Mouse (Mus musculus) megakaryocyte, adult 5-6 weeks (primary cell): ENCODE results near the gene Hjurp. TPM values are rescaled to one million over a fixed set of nuclear protein-coding genes. Genes with fewer than 3 reads are reported as not detected.

ENCODE experiments used
- ATAC-seq: 2 replicates; pipeline ENCODE4 v1.8.0; 2016; ENCODE audit warnings: mild to moderate bottlenecking, inconsistent platforms; ENCODE audit not compliant: poor library complexity, severe bottlenecking
- total RNA-seq, 2 experiments: library from RNA; stranded (forward) in 1 of 2; stranded (reverse) in 1 of 2; fragments of 153-499, 151-499 nt in 1 of 2; fragments of 221-1000, 200-1000 nt in 1 of 2; gene quantifications; 2 replicates each; pipeline versions ENCODE4 v1.2.3 to v1.2.4; 2015 to 2017

The Hjurp gene
- total RNA-seq, 2 experiments from 2014 or later, result 99.8 to 174 TPM

DNA sequence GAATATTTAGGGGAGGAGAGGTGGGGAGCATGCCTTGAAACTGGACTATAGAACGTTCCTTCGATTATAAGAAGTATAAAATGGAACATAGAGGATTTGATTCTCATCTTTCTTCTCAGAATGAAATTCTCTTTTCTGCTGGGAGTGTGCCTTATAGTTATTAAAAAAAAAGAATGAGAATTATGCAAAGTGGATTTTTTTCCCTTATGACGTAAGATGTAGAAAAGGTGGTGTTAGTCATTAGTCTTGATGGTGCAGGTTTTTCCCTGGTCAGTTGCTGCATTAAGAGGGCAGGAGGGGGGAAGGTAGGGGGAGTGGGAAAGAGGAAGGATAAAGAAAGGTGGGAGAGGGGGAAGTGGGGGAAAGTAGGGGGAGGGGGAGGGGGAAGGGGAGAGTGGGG is 4.9 kb upstream of the Hjurp start:
- ATAC-seq, result no peak

DNA sequence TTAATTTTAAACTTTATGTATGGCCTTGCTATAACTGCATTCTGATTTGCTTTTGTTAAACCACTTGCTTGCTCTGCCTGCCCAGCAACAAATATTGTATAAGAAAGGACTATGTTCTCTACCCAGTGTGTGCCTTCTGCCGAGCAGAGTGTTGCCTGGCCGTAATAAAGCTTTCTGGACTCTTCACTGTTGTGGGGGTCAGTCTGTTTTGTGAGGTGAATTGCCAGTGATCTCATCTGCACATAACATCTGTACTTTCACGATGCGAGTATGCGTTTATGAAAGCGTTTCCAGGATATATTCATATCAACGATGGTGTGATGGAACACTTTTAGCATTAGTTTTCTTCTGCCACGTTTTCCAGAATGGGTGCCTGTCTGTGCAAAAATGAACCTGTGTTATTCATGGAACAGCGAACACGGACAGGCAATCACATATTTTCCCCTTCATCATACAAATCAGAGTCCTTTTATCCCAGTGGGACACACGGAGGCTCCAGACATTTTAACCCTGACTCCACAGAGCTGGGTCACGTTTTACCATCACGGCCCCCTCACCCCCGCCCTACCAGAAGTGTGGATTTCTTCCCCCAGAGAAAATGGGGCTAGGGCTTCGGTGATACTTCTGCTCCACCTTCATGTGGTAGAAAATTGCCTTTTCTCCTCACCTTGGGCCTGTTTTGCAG is 2.7 kb upstream of the Hjurp start:
- no peak for ATAC-seq

DNA sequence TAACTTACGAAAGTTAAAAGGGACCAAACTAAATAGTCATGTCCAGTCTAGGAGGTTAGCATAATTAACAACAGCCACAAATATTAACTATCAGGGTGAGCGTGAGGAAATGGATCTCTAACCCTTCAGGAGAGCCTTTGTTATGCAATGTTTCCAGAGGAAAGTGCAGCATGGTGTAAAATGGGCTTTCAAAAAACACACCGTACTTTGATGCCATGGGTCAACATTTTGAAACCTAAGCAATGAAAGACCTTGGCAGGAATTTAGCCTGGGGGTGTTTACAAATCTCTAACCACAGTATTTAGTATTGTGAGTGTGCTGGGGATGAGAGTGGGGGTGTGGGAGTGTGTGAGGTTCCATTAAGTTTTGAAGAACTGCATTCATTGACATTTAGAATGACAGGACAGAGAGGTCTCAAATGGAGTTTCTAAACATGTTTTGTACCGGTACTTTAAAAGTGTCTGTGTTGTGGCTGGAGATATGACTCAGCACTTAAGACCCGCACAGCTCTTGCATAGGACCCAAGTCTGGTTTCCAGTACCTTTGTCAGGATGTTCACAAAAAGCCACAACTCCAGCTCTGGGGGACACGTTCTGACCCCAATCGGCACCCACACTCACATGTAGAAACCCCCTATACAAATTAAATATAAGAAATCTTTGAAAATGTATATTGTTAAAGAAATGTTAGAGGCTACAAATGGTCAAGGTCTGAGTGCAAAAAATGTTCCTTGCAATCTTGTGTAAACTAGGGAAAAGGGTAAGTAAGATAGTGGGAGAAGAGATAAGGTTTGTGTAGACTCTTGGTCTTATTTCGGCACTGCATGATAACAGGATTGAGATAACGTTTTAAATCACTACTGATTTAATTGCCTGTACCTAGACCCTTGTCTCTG is 1.9 kb upstream of the Hjurp start:
- ATAC-seq, result no peak

DNA sequence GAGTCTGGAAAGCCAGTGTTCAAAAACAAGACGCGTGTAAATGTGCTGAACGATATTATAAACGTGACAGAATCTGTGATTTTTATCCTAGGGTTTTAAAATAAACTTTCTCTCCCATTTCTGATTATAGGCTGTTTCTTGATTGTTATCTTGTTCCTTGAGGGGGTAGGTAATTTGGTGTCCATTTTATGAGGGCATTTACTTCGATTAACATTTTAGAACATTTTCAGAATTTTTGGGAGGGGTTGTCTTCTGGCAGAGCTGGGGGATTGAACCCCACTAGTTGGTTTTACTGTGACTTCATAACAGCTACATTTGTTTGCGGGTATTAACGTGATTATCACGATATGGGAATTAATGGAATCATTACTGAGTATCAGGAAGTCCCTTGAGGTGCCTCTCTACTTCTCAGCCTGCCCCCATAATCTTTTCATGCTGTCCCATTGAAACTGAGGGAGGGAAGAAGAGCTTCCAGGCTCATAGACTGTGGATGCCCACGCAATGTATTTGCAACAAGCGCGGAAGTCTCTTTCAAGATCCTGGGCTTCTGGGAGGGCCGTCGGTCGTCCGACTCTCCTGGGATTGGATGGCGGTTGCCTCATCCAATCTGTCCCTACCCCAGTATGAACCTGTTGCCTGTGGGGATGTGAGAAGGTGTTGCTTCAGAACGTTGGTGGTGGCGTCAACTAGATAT is 532 bp upstream of the Hjurp start:
- ATAC-seq, result peak; percentile 9

DNA sequence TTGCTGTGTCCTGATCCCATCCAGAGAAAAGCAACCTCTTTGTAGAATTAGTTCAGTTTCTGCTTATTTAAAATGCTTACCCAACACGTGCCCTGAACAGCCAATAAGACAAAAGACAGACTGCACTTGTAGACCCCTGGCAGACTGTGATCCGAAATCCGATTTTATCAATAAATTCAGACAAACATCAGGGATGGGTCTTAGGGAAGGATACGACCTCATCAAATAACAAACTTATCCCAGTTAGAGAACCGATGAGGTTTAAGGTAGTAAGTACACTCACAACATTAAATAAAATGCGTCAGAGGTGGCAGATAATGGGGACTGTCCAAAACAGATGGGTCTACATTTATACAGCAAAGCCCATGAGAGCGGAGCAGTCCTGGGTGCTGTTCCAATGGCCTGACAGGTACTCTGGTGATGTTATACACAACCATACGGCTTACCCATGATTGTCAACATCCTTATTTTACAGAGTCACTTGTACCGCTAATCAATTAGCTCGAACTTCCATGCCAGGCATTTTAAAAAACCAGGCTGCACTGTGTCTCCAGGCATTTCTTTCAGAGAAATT is 822 bp downstream of the Hjurp start:
- peak; percentile 15 for ATAC-seq

DNA sequence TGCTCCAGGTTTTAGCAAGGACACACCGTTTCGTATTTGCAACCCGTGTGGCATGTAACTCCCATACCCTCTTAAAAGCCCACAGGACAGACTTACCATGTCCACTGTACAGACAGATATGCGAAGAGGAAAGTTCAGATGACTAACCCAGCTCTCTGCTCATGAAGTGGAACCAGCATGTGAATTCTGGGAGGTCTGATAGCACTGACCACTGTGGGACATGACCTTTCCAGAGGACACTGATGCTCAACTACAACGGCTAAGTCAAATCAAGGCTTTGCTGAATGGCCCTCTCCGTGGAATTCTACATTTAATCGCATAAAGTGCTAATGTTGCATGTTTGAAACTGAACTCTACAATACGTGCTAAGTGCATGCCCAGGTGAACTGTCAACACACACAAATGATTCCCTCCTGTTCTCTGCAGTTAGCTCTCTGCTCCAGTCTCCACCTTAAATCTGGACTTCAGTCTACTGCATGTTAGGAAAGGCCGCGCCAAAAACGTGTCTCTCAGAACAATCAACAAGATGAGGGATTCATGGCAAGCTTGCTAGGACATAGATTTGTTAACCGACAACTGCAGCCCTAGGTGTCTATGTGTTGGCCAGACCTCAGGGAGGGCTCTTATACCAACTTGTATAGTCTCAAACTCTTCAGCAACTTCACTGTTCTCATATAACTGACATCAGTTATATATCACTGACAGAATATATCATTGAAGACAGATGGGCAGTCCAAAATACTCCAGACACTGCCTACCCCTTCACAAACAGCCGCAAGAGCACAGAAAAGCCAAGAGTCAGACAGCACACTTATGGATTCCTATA is 1.5 kb downstream of the Hjurp start:
- no peak for ATAC-seq

DNA sequence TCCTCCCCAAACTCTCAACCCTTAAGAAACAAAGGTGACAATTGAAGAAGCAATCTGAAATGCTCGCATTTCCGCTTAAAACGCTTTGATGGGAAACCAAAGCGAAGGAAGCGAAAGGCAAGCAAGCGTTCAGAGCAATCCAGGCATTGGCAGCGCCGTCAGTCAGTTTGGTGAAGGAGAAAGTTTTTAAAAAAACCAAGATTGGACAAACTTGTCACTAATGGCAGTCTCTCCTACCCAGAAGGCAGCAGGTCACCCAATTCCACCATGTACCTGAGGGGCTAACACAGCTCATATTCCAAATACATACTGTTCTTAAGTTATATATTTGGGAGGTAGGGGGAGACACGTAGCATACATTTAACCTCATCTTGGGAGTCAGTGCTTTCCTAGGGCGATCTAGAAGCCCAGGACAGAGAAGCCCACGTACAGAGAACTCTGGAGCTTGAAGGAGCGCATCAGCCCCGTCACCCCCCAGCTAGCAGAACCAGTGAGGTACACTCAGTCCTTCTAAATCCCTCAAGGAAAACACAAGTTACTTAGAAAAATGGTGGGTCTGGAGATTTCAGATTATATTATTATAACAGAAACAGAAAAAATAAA is 2.3 kb downstream of the Hjurp start:
- ATAC-seq, result no peak

DNA sequence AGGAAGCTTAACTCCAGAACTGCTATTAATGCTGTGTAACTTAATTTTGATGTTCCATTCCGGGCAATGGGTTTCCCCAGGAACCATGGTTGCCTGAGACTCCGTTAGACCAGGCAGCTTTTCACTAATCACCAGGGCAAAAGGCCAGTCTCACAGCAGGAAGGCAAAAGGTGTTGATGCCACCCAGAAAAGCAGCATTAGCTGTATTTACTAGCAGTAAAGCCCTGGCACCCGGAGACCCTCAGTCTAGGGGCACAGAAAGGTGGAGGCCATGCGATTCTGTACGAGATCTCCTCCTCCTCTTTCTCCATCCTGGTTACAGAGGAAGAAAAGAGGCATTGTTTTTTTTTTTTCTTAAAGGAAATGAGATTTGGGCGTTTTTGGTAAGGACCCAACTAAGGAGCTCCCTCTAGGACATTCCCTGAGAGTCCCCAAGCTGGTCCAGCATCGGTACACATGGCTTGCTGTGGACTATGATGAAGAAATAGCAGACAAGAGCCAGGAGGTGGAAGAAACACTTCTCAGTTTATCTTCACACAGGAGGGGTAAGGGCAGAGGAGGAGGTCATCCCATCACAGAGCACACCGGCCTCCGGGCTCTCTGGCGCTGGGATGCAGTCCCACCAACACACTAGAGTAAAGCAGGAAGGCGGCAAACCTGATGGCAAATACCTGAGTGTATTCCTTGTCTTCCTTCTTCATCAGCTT is 2.9 kb downstream of the Hjurp start:
- no peak for ATAC-seq

DNA sequence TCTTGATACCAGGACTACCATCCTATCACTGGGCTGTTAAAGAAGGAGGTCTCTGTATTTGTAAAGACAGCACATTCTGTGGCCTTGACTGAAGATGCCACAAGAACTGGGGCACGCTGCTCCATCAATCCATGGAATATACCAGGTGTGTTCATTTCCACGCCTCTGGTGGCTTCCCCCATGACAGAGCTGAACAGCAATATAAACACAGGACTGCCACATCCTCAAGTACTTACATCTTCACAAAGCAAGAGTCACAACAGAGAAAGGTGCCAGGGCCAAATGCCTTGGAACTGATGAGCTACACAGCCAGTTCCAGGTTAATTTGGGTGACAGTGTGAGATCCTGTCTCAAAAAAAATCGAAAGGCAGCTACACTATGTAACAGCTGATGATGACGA is 3.6 kb downstream of the Hjurp start:
- ATAC-seq, result no peak

DNA sequence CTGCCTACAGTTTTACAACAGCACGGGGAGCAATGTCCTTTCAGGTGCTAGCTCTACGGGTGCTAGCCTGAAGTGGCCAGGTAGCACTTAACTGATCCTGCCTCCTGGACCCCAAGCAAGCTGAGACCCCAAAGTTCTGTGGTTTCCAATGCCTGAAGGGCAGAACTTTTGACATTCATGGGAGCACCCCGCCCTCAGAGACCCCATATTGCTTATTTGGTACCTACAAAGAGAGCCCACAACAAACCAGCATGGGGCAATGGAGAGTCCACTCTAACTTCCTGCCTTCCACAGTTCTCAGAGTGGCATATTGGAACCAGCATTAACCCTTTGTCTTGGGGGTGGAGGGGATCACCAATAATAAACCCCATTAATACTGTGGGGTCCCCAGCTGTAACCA is 4.1 kb downstream of the Hjurp start:
- no peak for ATAC-seq

DNA sequence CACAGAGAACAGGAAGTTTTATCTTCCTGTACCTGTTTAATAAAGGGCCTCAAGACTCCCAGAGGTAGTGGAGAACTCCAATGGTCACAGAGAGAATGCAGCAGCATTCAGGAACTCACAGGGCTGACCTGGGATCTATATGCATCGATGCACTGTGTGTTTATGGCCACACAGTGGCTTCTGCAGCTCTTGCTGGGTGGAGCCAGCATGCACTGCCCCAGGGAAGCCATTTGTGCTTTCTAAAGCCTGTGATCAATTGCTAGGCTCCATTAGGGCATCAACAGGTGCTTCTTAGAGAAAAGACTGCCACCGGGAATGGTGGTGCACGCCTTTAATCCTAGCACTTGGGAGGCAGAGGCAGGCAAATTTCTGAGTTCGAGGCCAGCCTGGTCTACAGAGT is 4.6 kb downstream of the Hjurp start:
- no peak for ATAC-seq

DNA sequence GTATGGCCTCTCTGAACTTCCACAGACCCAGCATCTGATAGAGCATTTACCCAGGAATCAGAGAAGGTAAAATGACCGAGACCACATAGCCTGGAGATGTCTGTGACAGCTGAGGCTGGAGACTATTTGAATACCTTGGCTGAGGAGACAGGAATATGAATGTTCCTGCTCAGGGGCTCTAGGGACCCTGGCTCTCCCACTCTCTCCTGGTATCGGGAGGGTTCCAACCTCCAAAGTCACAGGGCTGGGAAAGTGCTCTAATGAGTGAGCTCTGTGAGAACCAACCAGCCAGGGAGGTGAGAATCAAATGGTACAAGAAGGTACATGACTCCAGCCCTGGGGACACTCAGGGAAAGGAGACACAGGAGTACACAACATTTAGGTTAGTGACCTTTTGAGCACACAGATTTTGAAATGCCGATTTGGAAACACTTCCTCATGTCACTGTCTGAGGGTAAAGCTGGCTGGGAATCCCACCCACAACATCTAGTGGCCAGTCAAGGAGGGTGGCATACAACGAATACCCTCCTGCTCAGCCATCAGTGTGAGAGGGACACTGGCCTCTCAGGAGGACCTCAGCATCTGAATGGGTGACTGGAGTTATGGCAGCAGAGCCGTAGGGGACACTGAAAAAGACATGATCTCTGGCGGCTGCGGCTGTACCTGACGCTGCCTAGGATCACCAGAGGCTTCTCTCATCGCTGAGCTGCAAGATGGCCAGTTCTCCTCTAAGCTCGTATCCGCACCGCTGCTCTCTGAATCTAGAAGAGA is 7.7 kb downstream of the Hjurp start:
- ATAC-seq, result peak; percentile 10; the same call in 1 of the 2 replicates

DNA sequence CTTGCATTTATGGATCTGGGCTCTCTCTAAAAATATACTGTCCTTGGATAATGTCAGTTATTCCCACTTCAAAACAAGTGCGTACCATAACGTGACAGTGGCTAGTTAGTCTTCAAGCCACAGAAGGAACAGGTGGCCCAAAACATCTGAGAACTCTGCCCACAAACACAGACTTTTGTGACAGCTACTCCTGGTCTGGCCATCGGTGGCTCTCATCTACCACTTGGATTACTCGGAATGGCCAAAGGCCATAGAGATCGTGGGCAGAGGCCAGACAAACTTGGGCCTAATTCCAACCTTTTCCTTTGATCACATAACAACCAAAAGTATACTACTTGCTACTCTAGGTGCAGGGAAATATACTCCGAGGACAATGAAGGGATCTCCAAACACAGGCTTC is 9.4 kb downstream of the Hjurp start:
- no peak for ATAC-seq

DNA sequence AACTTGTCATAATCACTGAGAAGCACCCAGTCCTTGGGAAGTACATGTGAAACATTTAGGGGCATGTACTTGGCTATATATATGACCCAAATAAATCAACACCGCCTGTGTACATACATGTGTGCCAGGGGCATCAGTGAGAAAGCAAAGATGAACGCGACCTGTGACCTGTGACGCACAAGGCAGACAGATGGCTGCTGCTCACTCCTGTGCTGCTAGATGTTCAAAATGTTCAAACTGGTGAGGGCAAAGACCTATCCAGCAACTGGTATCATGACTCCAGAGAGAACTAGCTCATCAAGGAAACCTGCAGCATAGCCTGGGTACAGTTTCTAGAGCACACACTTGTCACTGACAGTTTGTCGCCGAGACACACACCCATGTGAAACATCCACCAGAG is 9.9 kb downstream of the Hjurp start:
- no peak for ATAC-seq

DNA sequence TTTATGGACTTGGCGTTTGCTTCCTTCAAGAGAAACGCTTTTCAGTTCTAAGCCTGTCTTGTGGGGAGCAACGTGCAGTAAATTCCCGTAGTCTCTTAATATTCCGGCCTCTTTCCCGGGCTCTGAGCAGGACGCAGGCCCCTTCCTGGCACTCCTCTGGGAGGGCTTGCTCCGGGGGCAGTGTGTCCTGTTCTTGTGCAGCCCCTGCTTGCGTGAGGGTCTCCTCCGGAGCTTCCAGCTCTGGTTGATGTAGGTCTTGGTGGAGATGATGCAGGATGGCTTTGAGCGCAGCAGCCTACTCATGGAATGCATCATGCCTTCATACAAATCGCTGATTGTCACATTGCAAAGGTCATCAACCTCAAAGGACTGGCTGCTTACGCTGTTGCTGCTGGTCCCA is 11.3 kb downstream of the Hjurp start:
- no peak for ATAC-seq

DNA sequence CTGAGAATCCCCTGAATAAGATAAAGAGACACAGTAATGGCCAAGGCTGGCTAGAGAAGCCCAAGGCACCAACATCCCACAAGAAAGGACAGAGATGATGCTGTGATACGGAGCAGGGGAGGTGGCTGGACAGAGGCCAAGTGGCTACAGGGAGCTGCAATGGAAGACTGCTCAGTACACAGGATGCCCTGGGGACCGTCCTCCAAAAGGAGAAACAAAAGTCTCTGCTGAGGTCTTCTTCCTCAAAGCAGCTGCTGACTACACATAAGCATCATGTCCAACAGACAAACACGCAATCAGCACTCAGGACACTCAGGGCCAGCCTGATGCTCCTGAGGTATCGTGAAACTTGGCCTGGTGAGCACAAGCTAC is 12.6 kb downstream of the Hjurp start:
- ATAC-seq, result no peak

DNA sequence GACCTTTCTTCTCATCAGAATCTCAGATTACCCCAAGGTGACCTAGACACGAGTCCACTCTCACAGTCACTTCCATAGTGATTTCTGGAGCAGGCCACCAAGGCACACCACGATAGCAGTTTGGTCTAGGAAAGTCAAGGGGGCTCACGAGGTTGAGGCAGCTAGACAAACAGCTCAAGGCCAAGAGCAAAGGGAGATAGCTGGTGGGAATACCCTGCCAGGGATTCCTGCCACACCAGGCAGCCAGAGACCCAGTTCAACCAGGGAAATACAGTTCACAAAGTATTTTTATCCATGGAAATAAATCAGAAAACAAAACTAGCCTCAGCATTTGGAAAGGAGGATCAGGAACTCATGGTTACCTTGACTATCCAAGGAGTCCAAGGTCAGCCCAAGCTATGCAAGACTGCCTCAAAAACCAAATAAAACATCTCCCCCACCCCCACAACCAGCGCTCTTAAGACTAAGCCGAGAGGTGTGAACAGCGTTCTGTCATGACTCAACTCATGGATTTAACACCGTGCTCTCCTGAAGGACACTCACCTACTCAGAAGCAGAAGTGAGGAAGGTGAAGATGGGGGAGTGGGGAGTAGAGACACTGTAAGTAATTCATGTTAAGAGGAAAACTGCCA is 13.1 kb downstream of the Hjurp start:
- ATAC-seq, result no peak

DNA sequence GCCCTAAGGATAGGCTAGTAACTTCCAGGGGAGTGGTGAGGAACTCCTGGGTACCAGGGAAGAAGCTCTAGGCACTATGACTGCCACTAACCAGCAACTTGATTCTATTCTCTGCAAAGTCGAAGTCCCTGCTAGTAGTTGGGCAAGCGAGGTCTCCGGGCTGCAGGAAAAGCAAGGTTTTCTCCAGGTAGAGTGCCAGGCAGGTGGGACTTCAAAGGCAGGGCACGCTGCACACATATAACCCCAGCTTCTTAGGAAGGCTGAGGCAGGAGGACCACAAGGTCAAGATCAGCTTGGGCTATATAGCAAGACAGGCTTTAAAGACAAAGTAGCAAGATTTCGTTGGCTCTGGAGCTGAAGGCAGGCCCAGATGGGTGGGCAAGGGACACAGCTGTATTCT is 13.7 kb downstream of the Hjurp start:
- ATAC-seq, result no peak
